Mouse (Mus musculus) hindbrain, embryonic 16.5 days (tissue): ENCODE results near the gene Tnfaip8l3. TPM values are rescaled to one million over a fixed set of nuclear protein-coding genes. Genes with fewer than 3 reads are reported as not detected.

Experiments
- ATAC-seq: fragments of 200-750 bp; cut with Nextera tagmentation; 2 replicates; pipeline ENCODE4 v1.8.0; 2017; ENCODE audit warnings: moderate TSS enrichment, moderate library complexity
- H3K27ac ChIP-seq: fragments of 300-500 bp; sonication (generic); 2 replicates; pipeline ENCODE4 v1.5.1; 2014; ENCODE audit warnings: low read depth, mild to moderate bottlenecking, control low read depth, low read length, moderate library complexity
- H3K27me3 ChIP-seq: fragments of 300-500 bp; sonication (generic); replicated peaks from 2 replicates; pipeline ENCODE4 v1.6.1; 2014; ENCODE audit warnings: low read length; ENCODE audit not compliant: control insufficient read depth, insufficient read depth
- H3K36me3 ChIP-seq: fragments of 300-500 bp; sonication (generic); 2 replicates; pipeline ENCODE4 v1.6.1; 2014; ENCODE audit warnings: mild to moderate bottlenecking, low read length, moderate library complexity, mixed read lengths; ENCODE audit not compliant: control insufficient read depth, insufficient read depth
- H3K4me1 ChIP-seq: fragments of 300-500 bp; sonication (generic); 2 replicates; pipeline ENCODE4 v1.6.1; 2014; ENCODE audit warnings: low read depth, low read length; ENCODE audit not compliant: control insufficient read depth, insufficient read depth
- H3K4me2 ChIP-seq: fragments of 300-500 bp; sonication (generic); 2 replicates; pipeline ENCODE4 v1.6.1; 2014; ENCODE audit warnings: mild to moderate bottlenecking, low read length, control low read depth, moderate library complexity
- H3K4me3 ChIP-seq: fragments of 300-500 bp; sonication (generic); 2 replicates; pipeline ENCODE4 v1.5.1; 2014; ENCODE audit warnings: mild to moderate bottlenecking, low read length, control low read depth, moderate library complexity
- H3K9ac ChIP-seq: fragments of 300-500 bp; sonication (generic); 2 replicates; pipeline ENCODE4 v1.6.1; 2014; ENCODE audit warnings: low read depth, mild to moderate bottlenecking, control low read depth, low read length, moderate library complexity
- H3K9me3 ChIP-seq: fragments of 300-500 bp; sonication (generic); 2 replicates; pipeline ENCODE4 v1.6.1; 2014; ENCODE audit warnings: mild to moderate bottlenecking, low read length, moderate library complexity; ENCODE audit not compliant: control insufficient read depth
- WGBS: fragments of 180-500 bp; shearing (Covaris S2); extraction: QIAGEN DNeasy Blood & Tissue Kit; methylation state at CpG from one replicate; pipeline ENCODE4 v1.1.7; 2014; 5-methylcytosine and 5-hydroxymethylcytosine counted together
- polyA plus RNA-seq: library from polyadenylated mRNA; unstranded; fragments of >200 nt; fragmentation: Nextera tagmentation; extraction: Ambion mirVana; gene quantifications from 2 replicates; pipeline ENCODE4 v1.2.1, GENCODE M21; 2015

Tnfaip8l3 gene
- polyA plus RNA-seq, 1 experiment from 2014 or later = 1.3 TPM

DNA sequence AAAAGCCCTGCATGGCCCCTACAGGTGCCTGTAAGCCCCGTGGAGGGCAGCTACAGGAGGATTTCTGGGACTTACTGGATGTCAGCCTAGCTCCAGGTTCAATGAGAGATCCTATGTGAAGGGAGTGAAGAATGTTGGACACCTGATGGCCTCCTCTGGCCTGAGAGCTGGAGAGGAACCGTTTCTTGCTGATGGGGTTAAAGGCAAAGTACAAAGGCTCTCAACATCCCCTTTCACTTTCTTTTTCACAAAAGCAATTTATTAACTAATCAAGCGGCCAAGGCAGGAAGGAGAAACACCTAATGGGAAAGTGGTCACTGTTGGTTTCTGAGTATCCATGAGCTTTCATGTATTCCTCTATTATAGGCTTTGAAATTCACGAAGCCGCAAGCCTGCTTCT is 1.0 kb upstream of the Tnfaip8l3 start:
- Histone ChIP-seq H3K27me3 (peaks cover 2% of the 10 kb centered on the region; the same call in 1 of the 2 replicates), H3K4me3 (peak overlapping the region; percentile 53; the same call in 1 of the 2 replicates), H3K4me1 (peaks cover 13% of the 10 kb centered on the region), H3K9ac (peak overlapping the region; percentile 56; the same call in 1 of the 2 replicates), H3K36me3 (no peaks in the 10 kb centered on the region), H3K4me2 (peak overlapping the region; percentile 98), H3K9me3 (no peaks in the 10 kb centered on the region), H3K27ac (no peak overlapping the region)
- 48% methylated on average over 5 of the region's 5 CpGs for WGBS
- ATAC-seq = no peak

DNA sequence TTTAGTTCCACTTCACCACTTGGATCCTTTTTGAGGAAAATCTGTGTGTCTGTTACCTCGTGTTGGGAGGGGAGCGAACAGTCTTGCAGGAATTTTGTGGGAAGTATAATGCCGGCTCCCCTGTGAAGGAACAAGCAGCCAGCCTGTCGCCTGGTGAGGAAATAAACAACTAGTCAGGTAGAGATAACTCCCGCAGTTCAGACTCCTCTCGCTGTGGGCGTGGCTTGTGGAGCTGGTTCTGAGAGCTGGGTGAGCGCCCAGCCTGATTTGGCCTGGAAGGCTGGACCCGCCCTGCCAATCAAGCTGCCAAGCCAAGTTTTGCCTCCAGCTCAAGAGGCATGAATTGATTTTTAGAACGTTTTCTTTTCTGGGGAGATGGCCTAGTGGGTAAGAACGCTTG is 589 bp upstream of the Tnfaip8l3 start:
- Histone ChIP-seq H3K9ac (peak overlapping the region; percentile 56), H3K9me3 (no peaks in the 10 kb centered on the region), H3K4me1 (peaks cover 13% of the 10 kb centered on the region), H3K4me3 (peak overlapping the region; percentile 53), H3K4me2 (peak overlapping the region; percentile 98), H3K36me3 (no peaks in the 10 kb centered on the region), H3K27me3 (peaks cover 2% of the 10 kb centered on the region; the same call in 1 of the 2 replicates), H3K27ac (no peak overlapping the region)
- under 1% methylated on average over 11 of the region's 11 CpGs for WGBS
- peak; percentile 79 for ATAC-seq

GRCm38 (mm10) chr9:54067642-54068031 is 551 bp downstream of the Tnfaip8l3 start:
- Histone ChIP-seq H3K27me3 (peaks cover 2% of the 10 kb centered on the region; the same call in 1 of the 2 replicates), H3K4me2 (peak overlapping the region; percentile 98), H3K9me3 (no peaks in the 10 kb centered on the region), H3K4me3 (peak overlapping the region; percentile 53), H3K4me1 (peaks cover 13% of the 10 kb centered on the region), H3K36me3 (no peaks in the 10 kb centered on the region), H3K9ac (peak overlapping the region; percentile 56), H3K27ac (no peak overlapping the region)
- 1% methylated on average over 16 of the region's 16 CpGs for WGBS
- no peak for ATAC-seq

- Histone ChIP-seq H3K36me3 (no peaks in the 10 kb centered on the region), H3K4me2 (no peak overlapping the region), H3K9me3 (no peaks in the 10 kb centered on the region), H3K27ac (no peak overlapping the region), H3K27me3 (peaks cover 2% of the 10 kb centered on the region; the same call in 1 of the 2 replicates), H3K4me1 (peaks cover 13% of the 10 kb centered on the region), H3K4me3 (no peak overlapping the region), H3K9ac (no peak overlapping the region)
- 34% methylated on average over 3 of the region's 3 CpGs for WGBS
- no peak for ATAC-seq
These were observed 3.4 kb downstream of the Tnfaip8l3 start for GRCm38 (mm10) chr9:54064836-54065235.

DNA sequence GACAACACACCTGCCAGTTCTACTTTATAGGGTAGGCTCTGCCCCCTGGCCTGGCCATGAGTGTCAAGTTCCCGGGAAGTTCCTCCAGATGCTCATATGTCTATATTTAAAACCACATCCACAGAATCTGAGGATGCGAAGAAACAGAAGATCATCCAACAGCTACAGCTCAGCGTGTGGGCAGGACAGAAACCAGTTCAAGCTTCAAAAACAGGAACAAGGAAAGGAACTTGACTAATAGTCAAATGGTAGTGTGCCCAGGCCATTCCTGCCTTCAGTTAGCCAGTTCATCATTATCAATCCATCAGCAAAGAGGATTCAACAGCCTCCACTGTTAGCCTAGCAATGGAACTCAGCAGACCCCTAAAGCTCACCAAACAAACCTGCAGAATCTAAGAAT is 4.5 kb downstream of the Tnfaip8l3 start:
- Histone ChIP-seq H3K9ac (no peak overlapping the region), H3K36me3 (no peaks in the 10 kb centered on the region), H3K4me2 (no peak overlapping the region), H3K27ac (no peak overlapping the region), H3K27me3 (peaks cover 2% of the 10 kb centered on the region; the same call in 1 of the 2 replicates), H3K4me1 (peaks cover 7% of the 10 kb centered on the region), H3K9me3 (no peaks in the 10 kb centered on the region), H3K4me3 (no peak overlapping the region)
- ATAC-seq = no peak
- 88% methylated on average over 3 of the region's 3 CpGs for WGBS

DNA sequence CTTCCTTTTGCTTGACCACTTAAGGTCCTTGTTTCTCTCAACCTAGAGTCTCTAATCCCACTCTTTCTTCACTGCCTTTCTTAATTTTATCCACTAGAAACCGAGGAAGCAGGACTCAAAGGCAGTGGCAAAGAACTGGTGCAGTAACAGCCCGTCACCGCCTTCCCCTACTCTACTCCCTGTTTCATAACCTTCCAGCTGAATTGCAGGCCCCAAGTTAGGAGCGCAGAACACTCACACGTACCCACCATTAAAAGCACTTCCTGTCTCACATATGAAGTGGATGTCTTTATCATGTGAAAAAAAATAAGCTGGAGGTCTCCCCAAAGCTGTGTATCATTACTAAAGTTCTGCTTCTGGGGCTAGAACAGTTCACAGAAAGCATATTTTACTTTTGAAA is 6.5 kb downstream of the Tnfaip8l3 start:
- H3K4me3 ChIP-seq = no peak overlapping the region
- no peak overlapping the region for H3K27ac ChIP-seq
- no peak for ATAC-seq
- no peaks in the 10 kb centered on the region for H3K27me3 ChIP-seq
- 79% methylated on average over 5 of the region's 5 CpGs for WGBS
- H3K36me3 ChIP-seq = no peaks in the 10 kb centered on the region
- no peak overlapping the region for H3K9ac ChIP-seq
- no peaks in the 10 kb centered on the region for H3K9me3 ChIP-seq
- H3K4me2 ChIP-seq = no peak overlapping the region
- no peaks in the 10 kb centered on the region; the same call in 1 of the 2 replicates for H3K4me1 ChIP-seq

DNA sequence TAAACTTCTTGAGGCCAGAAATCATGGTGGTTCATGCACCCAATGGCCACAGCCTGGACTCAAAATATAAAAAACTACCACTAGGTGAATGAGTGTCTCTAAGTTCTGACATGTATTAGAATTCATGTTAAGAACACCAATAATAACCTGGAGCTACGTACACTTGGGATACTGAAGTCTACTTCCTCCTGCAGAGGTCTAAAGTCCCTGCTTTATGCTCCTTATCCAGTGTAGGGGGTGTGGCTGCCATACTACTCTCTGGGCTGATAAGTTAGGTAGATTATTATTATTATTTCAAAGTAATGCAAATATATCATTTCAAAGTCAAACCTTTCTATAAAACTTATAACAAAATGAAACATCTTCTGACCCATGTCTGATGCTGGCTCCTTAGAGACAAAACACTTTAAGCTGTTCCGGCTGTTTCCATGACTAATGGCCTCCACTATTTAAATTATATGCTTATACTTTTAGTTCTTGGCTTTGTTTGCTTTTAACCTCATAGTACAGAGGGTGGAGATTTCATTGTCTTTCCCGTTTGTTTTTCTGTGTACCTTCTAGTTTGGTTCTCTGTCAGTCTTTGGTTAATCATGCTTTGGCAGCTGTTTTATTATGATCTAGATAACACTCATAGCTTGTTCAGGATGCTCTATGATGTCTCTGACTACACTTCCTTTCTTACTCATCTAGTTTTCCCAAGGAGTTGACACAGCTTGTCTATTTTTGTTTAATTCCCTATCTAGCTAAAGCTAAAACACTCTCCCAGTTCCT is 16.7 kb downstream of the Tnfaip8l3 start:
- Histone ChIP-seq H3K27me3 (no peaks in the 10 kb centered on the region), H3K4me3 (no peak overlapping the region), H3K9me3 (no peaks in the 10 kb centered on the region), H3K9ac (no peak overlapping the region), H3K36me3 (no peaks in the 10 kb centered on the region), H3K27ac (no peak overlapping the region), H3K4me2 (no peak overlapping the region), H3K4me1 (no peaks in the 10 kb centered on the region)
- no peak for ATAC-seq
- WGBS = 89% methylated on average over 3 of the region's 3 CpGs

DNA sequence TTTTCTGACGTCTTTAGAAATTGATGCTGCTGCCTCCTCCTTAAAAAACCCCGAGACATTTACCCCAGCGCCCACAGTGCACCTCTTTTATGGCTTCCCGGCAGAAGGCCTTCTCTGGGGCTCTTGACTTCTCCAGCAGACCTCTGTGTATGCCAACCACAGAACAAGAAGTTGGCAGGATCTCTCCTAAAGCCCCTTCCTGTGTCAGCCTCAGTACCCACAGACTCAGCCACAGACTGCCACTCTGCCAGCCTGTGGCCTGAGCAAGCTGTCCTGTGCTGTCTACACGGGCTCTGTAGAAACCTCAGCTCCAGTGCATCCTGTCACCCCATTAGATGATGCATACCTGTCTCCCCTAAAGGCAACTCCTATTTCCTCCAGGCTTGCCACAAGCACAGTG is 19.2 kb downstream of the Tnfaip8l3 start:
- no peaks in the 10 kb centered on the region for H3K27me3 ChIP-seq

DNA sequence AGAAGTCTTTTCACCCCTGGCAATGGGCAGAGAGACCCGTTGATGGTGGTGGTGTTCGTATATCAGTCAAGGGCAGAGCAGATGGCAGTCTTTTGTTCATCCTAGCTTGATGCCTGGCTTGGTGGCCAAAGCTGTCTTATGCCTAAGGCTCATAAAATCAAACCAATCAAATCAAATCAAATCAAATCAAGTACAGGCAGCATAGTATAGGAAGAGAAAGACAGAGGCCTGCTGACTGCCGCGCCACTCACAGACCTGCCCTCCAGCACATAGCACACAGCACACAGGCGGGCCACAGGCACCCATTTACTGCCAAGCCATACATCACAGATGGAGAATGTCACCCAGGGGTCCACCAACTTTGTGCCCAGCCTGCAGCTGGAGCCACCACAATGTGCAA is 25.1 kb downstream of the Tnfaip8l3 start:
- no peak overlapping the region for H3K4me2 ChIP-seq
- no peak overlapping the region for H3K27ac ChIP-seq
- no peak overlapping the region for H3K4me3 ChIP-seq
- no peaks in the 10 kb centered on the region for H3K9me3 ChIP-seq
- H3K27me3 ChIP-seq = no peaks in the 10 kb centered on the region
- no peaks in the 10 kb centered on the region for H3K36me3 ChIP-seq
- no peaks in the 10 kb centered on the region for H3K4me1 ChIP-seq
- 64% methylated on average over 5 of the region's 5 CpGs for WGBS
- H3K9ac ChIP-seq = no peak overlapping the region
- ATAC-seq = peak; percentile 65; the same call in 1 of the 2 replicates

More for the DNA sequence above, 19.2 kb downstream of the Tnfaip8l3 start:
- H3K27ac ChIP-seq = no peak overlapping the region
- no peak overlapping the region for H3K4me3 ChIP-seq
- no peaks in the 10 kb centered on the region for H3K9me3 ChIP-seq
- no peak for ATAC-seq
- no peak overlapping the region for H3K4me2 ChIP-seq
- H3K36me3 ChIP-seq = no peaks in the 10 kb centered on the region
- H3K9ac ChIP-seq = no peak overlapping the region
- H3K4me1 ChIP-seq = no peaks in the 10 kb centered on the region
- WGBS = 78% methylated on average over 5 of the region's 5 CpGs
